25 mouse cellular contexts compared by ENCODE assay signal in the genomic region with DNA sequence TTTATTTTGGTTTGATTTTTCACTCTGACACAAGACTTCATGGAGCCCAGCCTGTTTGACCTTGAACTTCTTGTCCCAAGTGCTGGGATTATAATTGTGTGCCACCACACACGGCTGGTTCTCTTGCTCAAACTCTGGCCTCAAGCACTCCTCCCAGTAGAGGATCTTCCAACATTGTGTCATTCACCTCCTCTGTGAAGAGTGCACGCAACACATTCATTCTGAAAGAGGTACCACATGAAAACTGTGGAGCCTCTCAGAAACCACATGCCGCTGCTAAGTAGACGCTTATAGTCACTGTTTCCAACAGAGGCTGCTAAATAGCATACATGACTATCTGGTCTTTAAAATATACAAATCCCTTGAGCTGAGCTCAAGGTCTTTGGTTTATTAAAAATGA.
"Had no signal": no experiment of that assay in that cellular context is flagged by ENCODE, and none has a peak within 500 bp of the region (broad histone marks: within the 10 kb centered on the region; RNA-seq: fewer than 3 reads in every experiment).

No protein-coding gene starts in this region.

- H3K27me3 ChIP-seq: heart, embryonic 12.5 days; hindbrain, embryonic 12.5 days; kidney, embryonic 15.5 days; limb, embryonic 12.5 days had no signal

- H3K4me1 ChIP-seq: heart, embryonic 10.5 days; heart, embryonic 12.5 days; hindbrain, embryonic 10.5 days; hindbrain, embryonic 12.5 days; kidney, embryonic 15.5 days; limb, embryonic 10.5 days; limb, embryonic 12.5 days had no signal

- DNase-seq: gastrocnemius, adult 2 months; gastrocnemius, postnatal 10 days; gastrocnemius, postnatal 25 days; heart, adult 18-20 months; heart, postnatal 10 days; heart, postnatal 4 days; kidney, adult 11 months; kidney, adult 2 months; kidney, adult 9 months; kidney, postnatal 14 days; kidney, postnatal 36 days; liver had no signal

- H3K9me3 ChIP-seq: heart, embryonic 10.5 days; heart, embryonic 12.5 days; hindbrain, embryonic 10.5 days; hindbrain, embryonic 12.5 days; kidney, embryonic 15.5 days; limb, embryonic 10.5 days; limb, embryonic 12.5 days had no signal

- H3K4me3 ChIP-seq: gastrocnemius, adult 2 months; heart, embryonic 10.5 days; heart, embryonic 12.5 days; hindbrain, embryonic 10.5 days; hindbrain, embryonic 12.5 days; kidney, embryonic 15.5 days; layer of hippocampus, adult 2 months; left cerebral cortex, adult 2 months; limb, embryonic 10.5 days; limb, embryonic 12.5 days had no signal

- H3K27ac ChIP-seq: gastrocnemius, adult 2 months; heart, embryonic 10.5 days; hindbrain, embryonic 10.5 days; hindbrain, embryonic 12.5 days; hindbrain, embryonic 14.5 days; kidney, embryonic 15.5 days; kidney, postnatal 0 days; layer of hippocampus, adult 2 months; left cerebral cortex, adult 2 months; limb, embryonic 10.5 days; limb, embryonic 12.5 days had no signal

- H3K4me2 ChIP-seq: heart, embryonic 12.5 days; hindbrain, embryonic 12.5 days; hindbrain, embryonic 14.5 days; kidney, embryonic 15.5 days; limb, embryonic 12.5 days; liver, embryonic 11.5 days had no signal

- H3K9ac ChIP-seq: heart, embryonic 12.5 days; hindbrain, embryonic 12.5 days; hindbrain, embryonic 14.5 days; kidney, embryonic 15.5 days; limb, embryonic 12.5 days had no signal

- ATAC-seq: intestine, embryonic 16.5 days had no signal
